Mouse (Mus musculus): Measurements from ENCODE around the gene Oscp1. TPM values are rescaled to one million over a fixed set of nuclear protein-coding genes. Genes with fewer than 3 reads are reported as not detected.

Gene Oscp1
- polyA plus RNA-seq, 1 experiment from 2014 or later, result 13.7 TPM

GRCm38 (mm10) chr4:126103590-126104068, 45.3 kb downstream of the Oscp1 start, which contains the start of gene Stk40:
Gene Stk40 (plus strand): TSS chr4:126103957.
- Histone ChIP-seq H3K4me1 (ENCODE audit: control insufficient read depth, insufficient read depth, low read length) (peaks cover 24% of the 10 kb centered on the region), H3K9me3 (ENCODE audit: control insufficient read depth, low read length) (no peaks in the 10 kb centered on the region)

GRCm38 (mm10) chr4:126104261-126105075, 46.1 kb downstream of the Oscp1 start:
- Histone ChIP-seq H3K27ac (replicated peaks; ENCODE audit: low read depth, low read length) (no peak overlapping the region; the same call in 1 of the 2 replicates), H3K9me3 (ENCODE audit: control insufficient read depth, low read length) (no peaks in the 10 kb centered on the region), H3K27me3 (replicated peaks; ENCODE audit: control insufficient read depth, insufficient read depth, low read length) (no peaks in the 10 kb centered on the region), H3K4me1 (ENCODE audit: control insufficient read depth, insufficient read depth, low read length) (peaks cover 31% of the 10 kb centered on the region), H3K36me3 (ENCODE audit: control insufficient read depth, insufficient read depth, low read length) (no peaks in the 10 kb centered on the region), H3K4me2 (ENCODE audit: low read depth, low read length) (peak overlapping the region; percentile 98), H3K4me3 (ENCODE audit: low read depth, low read length) (peak overlapping the region; percentile 94), H3K9ac (ENCODE audit: low read depth, low read length) (peak overlapping the region; percentile 84)
- ATAC-seq (ENCODE audit: low read depth), result peak; percentile 19
- WGBS, result 3% methylated on average over 29 of the region's 34 CpGs
- DNase-seq (ENCODE audit: low spot score), result no peak

More at GRCm38 (mm10) chr4:126103590-126104068, 45.3 kb downstream of the Oscp1 start, which contains the start of gene Stk40:
- ATAC-seq (ENCODE audit: low read depth), result peak; percentile 97
- DNase-seq (ENCODE audit: low spot score), result peak; percentile 99
- no peaks in the 10 kb centered on the region for H3K27me3 ChIP-seq (replicated peaks; ENCODE audit: control insufficient read depth, insufficient read depth, low read length)
- no peaks in the 10 kb centered on the region for H3K36me3 ChIP-seq (ENCODE audit: control insufficient read depth, insufficient read depth, low read length)
- peak within 1 kb of the TSS; percentile 90 for H3K27ac ChIP-seq (replicated peaks; ENCODE audit: low read depth, low read length)
- peak within 1 kb of the TSS; percentile 94 for H3K4me3 ChIP-seq (ENCODE audit: low read depth, low read length)
- peak within 1 kb of the TSS; percentile 98 for H3K4me2 ChIP-seq (ENCODE audit: low read depth, low read length)
- 0% methylated on average over 19 of the region's 34 CpGs for WGBS
- H3K9ac ChIP-seq (ENCODE audit: low read depth, low read length), result peak within 1 kb of the TSS; percentile 84

- Histone ChIP-seq H3K4me2 (ENCODE audit: low read depth, low read length) (peak overlapping the region; percentile 98), H3K9me3 (ENCODE audit: control insufficient read depth, low read length) (no peaks in the 10 kb centered on the region), H3K4me1 (ENCODE audit: control insufficient read depth, insufficient read depth, low read length) (peaks cover 36% of the 10 kb centered on the region), H3K27ac (replicated peaks; ENCODE audit: low read depth, low read length) (no peak overlapping the region), H3K4me3 (ENCODE audit: low read depth, low read length) (peak overlapping the region; percentile 94), H3K9ac (ENCODE audit: low read depth, low read length) (no peak overlapping the region), H3K36me3 (ENCODE audit: control insufficient read depth, insufficient read depth, low read length) (no peaks in the 10 kb centered on the region), H3K27me3 (replicated peaks; ENCODE audit: control insufficient read depth, insufficient read depth, low read length) (no peaks in the 10 kb centered on the region)
- ATAC-seq (ENCODE audit: low read depth) (no peak), DNase-seq (ENCODE audit: low spot score) (no peak)
- 59% methylated on average over 7 of the region's 7 CpGs for WGBS
Measured at GRCm38 (mm10) chr4:126105131-126105783, 46.9 kb downstream of the Oscp1 start.

GRCm38 (mm10) chr4:126108061-126108740, 49.8 kb downstream of the Oscp1 start:
- Histone ChIP-seq H3K27me3 (replicated peaks; ENCODE audit: control insufficient read depth, insufficient read depth, low read length) (no peaks in the 10 kb centered on the region), H3K4me2 (ENCODE audit: low read depth, low read length) (no peak overlapping the region), H3K27ac (replicated peaks; ENCODE audit: low read depth, low read length) (no peak overlapping the region), H3K4me1 (ENCODE audit: control insufficient read depth, insufficient read depth, low read length) (peaks cover 35% of the 10 kb centered on the region), H3K9ac (ENCODE audit: low read depth, low read length) (no peak overlapping the region), H3K9me3 (ENCODE audit: control insufficient read depth, low read length) (no peaks in the 10 kb centered on the region), H3K4me3 (ENCODE audit: low read depth, low read length) (no peak overlapping the region), H3K36me3 (ENCODE audit: control insufficient read depth, insufficient read depth, low read length) (no peaks in the 10 kb centered on the region)
- ATAC-seq (ENCODE audit: low read depth) (no peak), DNase-seq (ENCODE audit: low spot score) (no peak)
- 46% methylated on average over 8 of the region's 8 CpGs for WGBS

GRCm38 (mm10) chr4:126109613-126110373, 51.4 kb downstream of the Oscp1 start:
- Histone ChIP-seq H3K9me3 (ENCODE audit: control insufficient read depth, low read length) (no peaks in the 10 kb centered on the region), H3K4me1 (ENCODE audit: control insufficient read depth, insufficient read depth, low read length) (peaks cover 30% of the 10 kb centered on the region), H3K27me3 (replicated peaks; ENCODE audit: control insufficient read depth, insufficient read depth, low read length) (no peaks in the 10 kb centered on the region), H3K27ac (replicated peaks; ENCODE audit: low read depth, low read length) (peak overlapping the region; percentile 67), H3K9ac (ENCODE audit: low read depth, low read length) (peak overlapping the region; percentile 22; the same call in 1 of the 2 replicates), H3K4me2 (ENCODE audit: low read depth, low read length) (peak overlapping the region; percentile 23; the same call in 1 of the 2 replicates), H3K36me3 (ENCODE audit: control insufficient read depth, insufficient read depth, low read length) (no peaks in the 10 kb centered on the region), H3K4me3 (ENCODE audit: low read depth, low read length) (no peak overlapping the region)
- no peak for DNase-seq (ENCODE audit: low spot score)
- ATAC-seq (ENCODE audit: low read depth), result no peak
- WGBS, result 74% methylated on average over 10 of the region's 10 CpGs

GRCm38 (mm10) chr4:126110374-126111152, 52.2 kb downstream of the Oscp1 start:
- Histone ChIP-seq H3K9me3 (ENCODE audit: control insufficient read depth, low read length) (no peaks in the 10 kb centered on the region), H3K36me3 (ENCODE audit: control insufficient read depth, insufficient read depth, low read length) (no peaks in the 10 kb centered on the region), H3K9ac (ENCODE audit: low read depth, low read length) (peak overlapping the region; percentile 22), H3K27ac (replicated peaks; ENCODE audit: low read depth, low read length) (peak overlapping the region; percentile 67), H3K4me2 (ENCODE audit: low read depth, low read length) (peak overlapping the region; percentile 23), H3K27me3 (replicated peaks; ENCODE audit: control insufficient read depth, insufficient read depth, low read length) (no peaks in the 10 kb centered on the region), H3K4me3 (ENCODE audit: low read depth, low read length) (no peak overlapping the region), H3K4me1 (ENCODE audit: control insufficient read depth, insufficient read depth, low read length) (peaks cover 23% of the 10 kb centered on the region)
- ATAC-seq (ENCODE audit: low read depth) (peak; percentile 86), DNase-seq (ENCODE audit: low spot score) (peak; percentile 77)
- 7% methylated on average over 12 of the region's 12 CpGs for WGBS

GRCm38 (mm10) chr4:126111153-126111549, 52.8 kb downstream of the Oscp1 start:
- peaks cover 23% of the 10 kb centered on the region for H3K4me1 ChIP-seq (ENCODE audit: control insufficient read depth, insufficient read depth, low read length)
- ATAC-seq (ENCODE audit: low read depth), result 0 out of 2 replicates have a peak, but pooled peaks have one; percentile 1
- no peak overlapping the region for H3K4me3 ChIP-seq (ENCODE audit: low read depth, low read length)

More at GRCm38 (mm10) chr4:126111153-126111549, 52.8 kb downstream of the Oscp1 start:
- 15% methylated on average over 7 of the region's 7 CpGs for WGBS
- DNase-seq (ENCODE audit: low spot score), result no peak
- Histone ChIP-seq H3K9ac (ENCODE audit: low read depth, low read length) (peak overlapping the region; percentile 10), H3K27ac (replicated peaks; ENCODE audit: low read depth, low read length) (peak overlapping the region; percentile 67), H3K9me3 (ENCODE audit: control insufficient read depth, low read length) (no peaks in the 10 kb centered on the region), H3K4me2 (ENCODE audit: low read depth, low read length) (peak overlapping the region; percentile 23), H3K27me3 (replicated peaks; ENCODE audit: control insufficient read depth, insufficient read depth, low read length) (no peaks in the 10 kb centered on the region), H3K36me3 (ENCODE audit: control insufficient read depth, insufficient read depth, low read length) (no peaks in the 10 kb centered on the region)
